Mouse (Mus musculus): ENCODE data around the gene Bcl2l12.
A peak's percentile ranks its signal among the peaks of the same experiment; 100 is the strongest.

The Bcl2l12 gene

GRCm38 (mm10) chr7:44998501-44998955 is at the start of gene Bcl2l12:
Gene Bcl2l12 (minus strand): TSS chr7:44998712.
- peak; percentile 44 for DNase-seq (ENCODE audit: low read depth)

GRCm38 (mm10) chr7:45047491-45047890 is 49.0 kb upstream of the Bcl2l12 start:
- no peak for DNase-seq (ENCODE audit: low read depth)

GRCm38 (mm10) chr7:45046853-45047350 is 48.4 kb upstream of the Bcl2l12 start:
- no peak for DNase-seq (ENCODE audit: low read depth)

GRCm38 (mm10) chr7:45045741-45046140 is 47.2 kb upstream of the Bcl2l12 start:
- DNase-seq (ENCODE audit: low read depth) = no peak

GRCm38 (mm10) chr7:45043307-45043706 is 44.8 kb upstream of the Bcl2l12 start:
- DNase-seq (ENCODE audit: low read depth) = no peak

- no peak for DNase-seq (ENCODE audit: low read depth)
These were observed 42.3 kb upstream of the Bcl2l12 start for GRCm38 (mm10) chr7:45040851-45041250.

GRCm38 (mm10) chr7:45038411-45038810 is 39.9 kb upstream of the Bcl2l12 start:
- DNase-seq (ENCODE audit: low read depth) = no peak

- DNase-seq (ENCODE audit: low read depth) = peak; percentile 81
These were observed 39.3 kb upstream of the Bcl2l12 start for GRCm38 (mm10) chr7:45037720-45038361.

GRCm38 (mm10) chr7:45036702-45037101 is 38.2 kb upstream of the Bcl2l12 start:
- no peak for DNase-seq (ENCODE audit: low read depth)

- DNase-seq (ENCODE audit: low read depth) = no peak
These were observed 37.1 kb upstream of the Bcl2l12 start for GRCm38 (mm10) chr7:45035631-45036030.

- DNase-seq (ENCODE audit: low read depth) = no peak
These were observed 35.3 kb upstream of the Bcl2l12 start for GRCm38 (mm10) chr7:45033722-45034359.

- no peak for DNase-seq (ENCODE audit: low read depth)
These were observed 32.3 kb upstream of the Bcl2l12 start for GRCm38 (mm10) chr7:45030857-45031256.

- DNase-seq (ENCODE audit: low read depth) = no peak
These were observed 31.5 kb upstream of the Bcl2l12 start for GRCm38 (mm10) chr7:45029995-45030394.

- no peak for DNase-seq (ENCODE audit: low read depth)
These were observed 29.8 kb upstream of the Bcl2l12 start for GRCm38 (mm10) chr7:45028351-45028750.

- no peak for DNase-seq (ENCODE audit: low read depth)
These were observed 29.2 kb upstream of the Bcl2l12 start for GRCm38 (mm10) chr7:45027761-45028160.

- no peak for DNase-seq (ENCODE audit: low read depth)
These were observed 27.7 kb upstream of the Bcl2l12 start for GRCm38 (mm10) chr7:45026256-45026655.

GRCm38 (mm10) chr7:45025601-45026220 is 27.2 kb upstream of the Bcl2l12 start:
- DNase-seq (ENCODE audit: low read depth) = no peak

- DNase-seq (ENCODE audit: low read depth) = no peak
These were observed 26.1 kb upstream of the Bcl2l12 start for GRCm38 (mm10) chr7:45024281-45025248.

GRCm38 (mm10) chr7:45023711-45024110 is 25.2 kb upstream of the Bcl2l12 start:
- peak; percentile 32 for DNase-seq (ENCODE audit: low read depth)

GRCm38 (mm10) chr7:45020225-45020624 is 21.7 kb upstream of the Bcl2l12 start:
- DNase-seq (ENCODE audit: low read depth) = no peak

GRCm38 (mm10) chr7:45019031-45019571 is 20.6 kb upstream of the Bcl2l12 start:
- no peak for DNase-seq (ENCODE audit: low read depth)

Data from naive thymus-derived CD4-positive, alpha-beta T cell, adult 2 months (primary cell).